Mouse (Mus musculus): ENCODE results near the gene Srp68. TPM values are rescaled to one million over a fixed set of nuclear protein-coding genes. Genes with fewer than 3 reads are reported as not detected.
"Not testable (repeated sequence)": the region's sequence is repeated elsewhere in the genome, so short reads cannot be mapped to it uniquely, and the experiment has no call there.

Srp68 gene
- total RNA-seq, 2 experiments from 2014 or later = 17.4 to 19.3 TPM

DNA sequence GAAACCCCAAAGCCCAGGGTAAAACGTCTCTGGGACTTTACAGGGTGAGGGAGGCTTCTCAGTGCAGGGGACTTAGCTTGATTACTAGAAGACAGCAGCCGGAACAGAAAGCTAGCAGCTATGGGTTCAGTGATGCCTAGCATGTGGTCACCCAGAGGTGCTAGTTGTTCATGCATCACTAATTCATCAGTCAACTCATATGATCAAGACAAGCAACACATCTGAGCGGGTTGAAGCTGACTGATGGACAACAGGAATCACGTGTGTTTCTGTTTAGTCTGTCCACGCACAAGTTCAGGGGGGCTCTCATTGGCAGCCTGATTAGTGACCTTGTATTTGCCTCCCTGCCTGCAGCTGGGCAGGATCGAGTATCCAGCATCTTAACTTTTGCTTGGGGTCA lies 10.0 kb upstream of the Srp68 start:
- no peak for ATAC-seq (ENCODE audit: poor library complexity, severe bottlenecking)

DNA sequence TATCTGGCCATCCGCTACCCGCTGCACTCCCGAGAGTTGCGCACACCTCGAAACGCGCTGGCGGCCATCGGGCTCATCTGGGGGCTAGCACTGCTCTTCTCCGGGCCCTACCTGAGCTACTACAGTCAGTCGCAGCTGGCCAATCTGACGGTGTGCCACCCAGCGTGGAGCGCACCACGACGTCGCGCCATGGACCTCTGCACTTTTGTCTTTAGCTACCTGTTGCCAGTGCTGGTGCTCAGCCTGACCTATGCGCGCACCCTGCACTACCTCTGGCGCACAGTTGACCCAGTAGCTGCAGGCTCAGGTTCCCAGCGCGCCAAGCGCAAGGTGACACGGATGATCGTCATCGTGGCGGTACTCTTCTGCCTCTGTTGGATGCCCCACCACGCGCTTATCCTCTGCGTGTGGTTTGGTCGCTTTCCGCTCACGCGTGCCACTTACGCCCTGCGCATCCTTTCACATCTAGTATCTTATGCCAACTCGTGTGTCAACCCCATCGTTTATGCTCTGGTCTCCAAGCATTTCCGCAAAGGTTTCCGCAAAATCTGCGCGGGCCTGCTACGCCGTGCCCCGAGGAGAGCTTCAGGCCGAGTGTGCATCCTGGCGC lies 9.0 kb upstream of the Srp68 start:
- no peak for ATAC-seq (ENCODE audit: poor library complexity, severe bottlenecking)

DNA sequence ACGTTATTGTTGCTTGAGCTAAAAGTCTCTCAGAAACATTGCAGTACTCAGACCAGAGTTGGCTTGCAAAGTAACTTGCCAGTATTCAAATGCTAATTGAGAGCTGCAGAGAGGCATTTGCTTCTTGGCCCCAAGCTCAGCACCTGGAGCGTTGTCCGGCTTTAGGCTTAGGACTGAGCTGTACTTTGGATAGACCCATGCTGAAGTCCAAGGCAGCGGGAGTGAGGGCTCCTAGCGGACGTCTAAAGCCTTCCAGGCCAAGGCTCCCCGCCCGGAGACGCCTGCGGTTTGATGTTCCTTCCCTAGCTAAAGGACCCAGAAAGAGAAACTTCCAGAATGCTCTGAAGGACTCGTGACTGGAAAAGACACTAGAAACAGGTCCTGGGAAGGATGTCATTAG lies 8.1 kb upstream of the Srp68 start:
- 0 out of 2 replicates have a peak, but pooled peaks have one; percentile 27 for ATAC-seq (ENCODE audit: poor library complexity, severe bottlenecking)

DNA sequence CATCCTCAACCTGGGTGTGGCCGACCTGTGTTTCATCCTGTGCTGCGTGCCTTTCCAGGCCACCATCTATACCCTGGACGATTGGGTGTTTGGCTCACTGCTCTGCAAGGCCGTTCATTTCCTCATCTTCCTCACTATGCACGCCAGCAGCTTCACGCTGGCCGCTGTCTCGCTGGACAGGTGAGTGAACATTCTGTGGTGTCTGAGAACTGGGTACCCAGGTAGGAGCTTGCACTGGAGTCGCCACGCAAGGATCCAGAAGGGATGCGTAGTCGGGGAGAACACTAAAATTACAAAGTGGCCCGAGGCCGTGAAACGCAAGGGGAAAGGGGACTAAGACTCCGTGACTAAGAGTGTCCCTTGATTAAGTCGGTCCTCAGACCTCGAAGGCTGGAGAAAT lies 7.7 kb upstream of the Srp68 start:
- ATAC-seq (ENCODE audit: poor library complexity, severe bottlenecking) = peak; percentile 24; the same call in 1 of the 2 replicates

DNA sequence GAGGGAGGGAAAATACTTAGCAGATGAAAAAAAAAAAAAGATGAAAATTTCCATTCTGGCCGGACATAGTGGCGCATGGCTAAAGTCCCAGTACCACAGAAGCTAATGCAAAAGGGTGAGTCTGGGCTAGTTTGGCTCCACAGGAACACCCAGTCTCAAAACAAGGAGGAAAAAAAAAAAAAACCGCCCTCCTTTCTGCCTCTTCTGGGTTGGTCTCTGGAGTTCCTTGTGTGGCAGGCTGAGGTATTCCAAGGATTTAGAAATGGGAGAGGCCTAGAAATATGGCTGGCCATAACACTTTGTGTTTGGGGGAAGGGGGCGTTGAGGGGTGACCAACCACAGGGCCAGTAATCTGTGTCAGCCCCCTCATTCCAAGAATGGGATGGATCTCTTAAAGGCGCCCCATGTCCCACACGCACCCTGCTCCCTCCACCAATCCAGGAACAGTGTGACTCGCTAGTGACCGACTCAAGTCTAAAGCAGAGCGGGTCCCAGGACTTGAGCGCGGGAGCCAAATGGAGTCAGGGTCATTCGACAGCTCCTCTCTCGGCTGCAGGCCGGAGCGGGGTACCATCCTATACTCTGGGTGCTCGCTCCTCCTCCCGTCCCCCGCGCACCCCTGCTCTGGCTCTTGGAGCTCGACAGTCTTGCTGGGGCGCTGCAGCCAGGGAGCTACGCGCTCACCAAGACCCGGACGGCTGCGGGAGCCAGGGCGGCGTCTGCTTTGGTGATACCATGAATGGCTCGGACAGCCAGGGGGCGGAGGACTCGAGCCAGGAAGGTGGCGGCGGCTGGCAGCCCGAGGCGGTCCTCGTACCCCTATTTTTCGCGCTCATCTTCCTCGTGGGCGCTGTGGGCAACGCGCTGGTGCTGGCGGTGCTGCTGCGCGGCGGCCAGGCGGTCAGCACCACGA lies 7.0 kb upstream of the Srp68 start, which contains the start of gene Galr2:
Gene Galr2, plus strand, starts transcription at position 189 of the 913 bp plus-strand sequence.
- ATAC-seq (ENCODE audit: poor library complexity, severe bottlenecking) = peak; percentile 21; the same call in 1 of the 2 replicates

DNA sequence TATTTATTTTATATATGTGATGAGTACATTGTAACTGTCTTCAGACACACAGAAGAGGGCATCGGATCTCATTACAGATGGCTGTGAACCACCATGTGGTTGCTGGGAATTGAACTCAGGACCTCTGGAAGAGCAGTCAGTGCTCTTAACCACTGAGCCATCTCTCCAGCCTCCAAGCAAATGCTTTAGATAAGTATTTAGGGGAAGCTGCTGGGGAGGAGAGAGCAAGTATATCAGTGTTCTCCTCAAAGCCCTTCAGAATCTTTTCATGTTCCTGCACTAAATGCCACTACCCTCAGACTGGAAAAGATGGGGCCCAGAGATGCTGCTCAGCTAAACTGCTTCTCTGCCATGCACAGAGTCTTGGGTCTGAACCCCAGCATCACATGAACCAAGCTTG lies 3.2 kb upstream of the Srp68 start:
- ATAC-seq (ENCODE audit: poor library complexity, severe bottlenecking) = not testable (repeated sequence)

DNA sequence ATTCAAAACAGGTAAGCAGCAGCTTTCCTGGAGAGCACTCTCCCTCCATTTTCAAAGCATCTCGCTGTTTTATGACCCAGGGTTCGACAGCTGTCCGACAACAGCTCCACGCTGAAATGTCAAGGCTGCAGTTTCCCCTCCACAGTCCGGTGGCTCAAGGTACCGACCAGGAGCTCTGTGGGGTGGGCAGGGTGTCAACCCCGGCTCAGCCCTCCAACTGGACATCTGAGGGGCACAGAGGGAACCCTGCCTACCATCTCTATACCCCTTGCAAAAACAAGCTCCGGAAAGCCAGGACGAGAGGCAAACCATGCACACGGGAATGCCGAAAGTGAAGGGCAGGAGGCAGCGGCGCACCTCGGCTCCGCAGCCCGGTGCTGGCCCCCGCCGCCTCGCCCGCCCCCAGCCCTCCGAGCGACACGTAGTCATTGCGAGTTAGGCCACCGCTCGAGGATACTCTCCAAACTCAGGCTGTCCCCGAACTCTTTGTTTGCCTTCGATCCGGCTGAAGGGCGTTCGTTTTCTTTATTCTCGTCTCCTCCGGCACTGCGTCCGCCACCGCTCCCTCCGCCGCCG lies 460 bp downstream of the Srp68 start:
- no peak for ATAC-seq (ENCODE audit: poor library complexity, severe bottlenecking)

DNA sequence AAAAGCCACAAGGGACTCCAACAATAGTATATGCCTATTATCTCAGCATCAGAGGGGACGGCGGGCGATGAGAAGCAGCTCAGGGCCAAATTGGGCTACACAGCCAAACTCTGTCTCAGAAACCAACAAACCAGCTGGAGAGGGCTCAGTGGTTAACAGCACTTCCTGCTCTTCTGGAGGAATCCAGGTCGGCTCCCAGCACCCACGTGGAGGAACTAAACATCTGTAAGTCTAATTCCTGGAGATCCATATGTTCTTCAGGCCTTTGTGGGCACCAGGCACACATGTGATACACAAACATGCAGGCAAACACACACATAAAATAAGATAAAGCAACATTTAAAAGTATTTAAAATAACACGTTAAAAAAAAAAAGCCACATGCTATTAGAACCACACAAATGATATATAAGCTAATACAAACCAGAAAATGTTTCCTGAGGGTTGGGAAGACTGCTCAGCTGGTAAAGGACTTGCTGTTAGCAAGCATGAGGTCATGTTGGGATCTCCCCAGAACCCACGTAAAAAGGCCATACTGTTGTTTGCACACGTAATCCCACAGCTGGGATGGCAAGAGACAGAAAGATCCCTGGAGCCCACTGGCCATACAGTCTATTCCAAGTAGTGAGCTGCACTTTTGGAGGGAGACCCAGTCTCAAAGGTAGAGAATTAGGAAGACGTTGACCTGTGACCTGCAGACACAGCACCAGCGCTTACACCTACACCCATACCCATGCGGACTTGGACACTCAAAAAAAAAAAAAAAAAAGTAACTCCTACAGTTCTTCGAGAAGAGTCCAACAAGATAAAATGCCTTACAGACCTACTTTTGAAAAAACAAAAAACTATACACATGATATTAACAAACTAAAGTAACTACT lies 1.2 kb downstream of the Srp68 start:
- no peak for ATAC-seq (ENCODE audit: poor library complexity, severe bottlenecking)

DNA sequence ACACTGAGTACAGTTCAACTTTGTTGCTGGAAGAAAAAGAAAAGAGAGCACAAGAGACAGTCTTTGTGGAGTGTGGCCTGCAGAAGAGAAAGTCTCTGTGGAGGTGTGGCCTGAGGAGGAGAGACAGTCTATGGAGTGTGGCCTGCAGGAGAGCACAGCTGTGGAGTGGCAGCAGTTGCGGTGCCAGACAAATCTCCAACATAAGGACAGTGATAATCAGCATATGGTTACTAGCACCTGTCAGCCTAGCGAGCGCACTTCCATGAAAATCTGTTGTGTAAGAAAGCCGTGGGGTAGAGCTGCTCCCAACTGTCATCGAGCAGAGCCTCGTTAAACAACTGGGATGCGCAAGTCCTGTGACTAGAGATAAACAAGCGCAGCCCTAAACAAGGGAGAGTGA lies 4.5 kb downstream of the Srp68 start:
- no peak for ATAC-seq (ENCODE audit: poor library complexity, severe bottlenecking)

DNA sequence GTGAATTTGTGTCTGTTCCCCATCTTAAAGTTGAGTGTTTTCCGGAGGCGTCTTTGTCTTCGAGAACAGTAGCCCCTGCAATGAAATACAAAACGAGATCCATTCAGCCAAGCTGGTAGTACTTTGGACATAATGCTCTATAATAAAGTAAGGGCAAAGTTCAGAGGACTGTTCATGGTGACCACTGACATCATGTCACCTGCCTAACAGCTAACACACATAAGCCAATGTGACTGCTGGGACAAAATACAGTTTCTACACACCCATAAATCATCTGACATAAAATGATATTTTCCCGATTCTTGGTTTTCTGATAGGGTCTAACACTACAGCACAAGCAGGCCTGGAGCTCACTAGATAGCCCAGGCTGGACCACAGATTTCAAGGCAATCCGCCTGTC lies 5.7 kb downstream of the Srp68 start:
- no peak for ATAC-seq (ENCODE audit: poor library complexity, severe bottlenecking)

DNA sequence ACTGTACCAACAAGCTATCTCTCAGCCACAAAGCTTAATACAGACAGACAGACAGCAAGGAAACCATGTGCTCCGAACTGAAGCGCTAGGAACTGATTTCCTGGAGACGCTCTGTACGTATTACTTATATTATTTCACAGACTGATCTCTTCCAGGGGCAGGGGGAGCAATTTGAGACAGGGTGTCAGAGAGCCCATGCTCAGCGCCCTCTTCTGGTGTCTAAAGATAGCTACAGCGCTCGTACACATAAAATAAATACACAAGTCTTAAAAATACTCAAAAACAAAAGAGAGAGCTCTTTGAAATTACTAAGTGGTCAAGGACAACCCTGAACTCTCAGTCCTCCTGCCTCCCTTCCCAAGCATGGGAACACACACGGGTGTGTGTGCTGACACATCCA lies 6.4 kb downstream of the Srp68 start:
- ATAC-seq (ENCODE audit: poor library complexity, severe bottlenecking) = no peak

DNA sequence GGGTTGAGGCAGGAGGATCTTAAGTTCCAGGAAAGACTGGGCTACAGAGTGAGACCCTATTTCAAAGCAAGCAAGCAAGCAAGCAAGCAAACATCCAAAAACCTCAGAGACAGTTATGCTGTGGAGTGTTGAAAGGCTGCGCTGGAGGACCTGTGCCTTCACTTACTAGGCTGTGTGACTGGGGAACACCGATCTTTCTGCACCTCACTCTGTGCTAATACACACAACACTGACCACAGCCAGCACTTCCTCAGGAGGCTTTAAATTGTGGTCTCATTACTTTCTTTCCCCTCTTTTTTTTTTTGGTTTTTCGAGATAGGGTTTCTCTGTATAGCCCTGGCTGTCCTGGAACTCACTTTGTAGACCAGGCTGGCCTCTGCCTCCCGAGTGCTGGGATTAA lies 8.2 kb downstream of the Srp68 start:
- ATAC-seq (ENCODE audit: poor library complexity, severe bottlenecking) = no peak

DNA sequence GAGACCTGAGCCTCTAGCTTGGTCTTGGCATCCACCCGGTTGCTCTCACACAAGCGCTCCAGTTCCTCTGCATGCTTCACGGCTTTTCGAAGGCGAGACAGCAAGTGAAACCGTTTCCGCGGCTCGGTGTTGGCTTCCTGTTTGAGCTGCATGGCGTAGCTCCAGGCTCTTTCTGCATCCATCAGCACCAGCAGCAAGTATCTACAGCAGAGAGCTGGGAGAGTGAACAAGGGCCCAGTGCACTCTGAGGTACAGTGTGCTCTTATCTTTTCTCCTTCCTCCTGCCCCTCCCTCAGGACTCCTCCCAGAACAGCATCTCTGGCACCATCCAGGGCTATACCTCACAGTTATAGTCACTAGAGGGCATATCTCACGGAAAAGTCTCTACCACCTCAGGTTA lies 8.7 kb downstream of the Srp68 start:
- peak; percentile 67 for ATAC-seq (ENCODE audit: poor library complexity, severe bottlenecking)

DNA sequence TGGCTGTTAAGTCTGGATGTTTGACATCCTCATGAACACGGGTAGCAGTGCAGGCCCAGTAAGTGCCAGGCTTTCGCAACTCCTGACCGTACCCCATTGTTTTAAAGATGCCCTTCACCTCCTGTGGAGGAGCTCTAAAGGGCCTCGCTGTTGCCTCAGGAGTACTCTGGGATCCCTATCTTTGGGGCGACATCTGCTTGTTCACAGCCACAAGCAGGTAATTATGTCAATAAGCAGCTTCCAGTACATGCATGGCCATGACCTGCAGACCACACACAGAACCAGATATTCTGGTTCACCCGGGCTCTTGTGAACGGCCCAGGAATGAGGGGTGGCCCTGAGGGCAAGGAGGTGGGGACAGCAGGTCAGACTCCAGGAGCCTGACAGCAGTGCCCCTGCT lies 13.8 kb downstream of the Srp68 start:
- no peak for ATAC-seq (ENCODE audit: poor library complexity, severe bottlenecking)

DNA sequence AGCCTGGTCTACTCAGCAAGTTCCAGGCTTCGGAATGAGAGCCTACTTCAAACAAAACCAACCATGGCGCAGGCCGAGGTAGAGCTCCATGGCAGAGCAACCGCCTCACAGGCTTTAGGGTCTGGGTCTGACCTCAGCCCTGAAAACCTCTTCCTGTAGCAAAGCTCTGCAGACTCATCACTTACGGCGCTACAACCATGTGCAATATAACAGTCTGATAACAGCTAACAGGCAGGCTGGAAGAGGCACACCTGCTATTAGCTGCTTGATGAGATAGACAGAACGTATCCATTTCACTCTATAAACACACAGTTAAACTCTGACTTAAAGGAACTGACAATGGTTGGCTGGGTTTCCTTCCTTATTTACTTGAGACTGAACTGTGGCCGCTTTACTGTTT lies 14.6 kb downstream of the Srp68 start:
- ATAC-seq (ENCODE audit: poor library complexity, severe bottlenecking) = no peak

DNA sequence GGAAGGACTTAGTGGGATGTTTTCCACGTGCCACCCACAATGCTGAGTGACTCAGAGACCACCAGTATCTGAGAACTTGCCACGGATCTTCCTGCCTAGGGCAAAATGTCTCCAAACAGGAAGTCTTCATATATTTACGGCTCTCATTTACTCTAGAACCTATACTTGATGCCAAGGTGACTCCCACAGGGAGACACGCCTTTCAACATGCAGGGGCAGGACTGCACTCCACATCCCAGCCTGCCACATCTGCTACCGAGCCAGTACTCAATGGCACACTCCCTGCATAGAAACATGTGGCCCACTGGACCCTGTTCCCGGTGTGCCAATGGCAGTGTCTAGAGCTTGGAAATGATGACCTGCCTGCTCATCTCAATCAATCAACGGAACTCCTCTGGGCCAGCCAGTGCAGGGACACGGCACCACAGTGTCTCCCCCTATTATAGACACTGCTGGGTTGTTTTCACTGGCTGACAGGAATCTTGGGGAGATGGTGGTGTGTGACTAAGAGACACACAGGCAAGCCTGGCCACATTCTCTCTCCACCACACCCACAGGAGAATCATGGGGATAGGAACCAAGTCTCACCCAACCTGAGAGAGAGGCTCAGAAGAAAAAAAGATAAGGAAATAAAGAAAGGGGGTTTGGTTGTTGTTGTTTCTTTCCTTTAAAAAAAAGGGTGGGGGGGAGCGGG lies 17.9 kb downstream of the Srp68 start:
- no peak for ATAC-seq (ENCODE audit: poor library complexity, severe bottlenecking)

DNA sequence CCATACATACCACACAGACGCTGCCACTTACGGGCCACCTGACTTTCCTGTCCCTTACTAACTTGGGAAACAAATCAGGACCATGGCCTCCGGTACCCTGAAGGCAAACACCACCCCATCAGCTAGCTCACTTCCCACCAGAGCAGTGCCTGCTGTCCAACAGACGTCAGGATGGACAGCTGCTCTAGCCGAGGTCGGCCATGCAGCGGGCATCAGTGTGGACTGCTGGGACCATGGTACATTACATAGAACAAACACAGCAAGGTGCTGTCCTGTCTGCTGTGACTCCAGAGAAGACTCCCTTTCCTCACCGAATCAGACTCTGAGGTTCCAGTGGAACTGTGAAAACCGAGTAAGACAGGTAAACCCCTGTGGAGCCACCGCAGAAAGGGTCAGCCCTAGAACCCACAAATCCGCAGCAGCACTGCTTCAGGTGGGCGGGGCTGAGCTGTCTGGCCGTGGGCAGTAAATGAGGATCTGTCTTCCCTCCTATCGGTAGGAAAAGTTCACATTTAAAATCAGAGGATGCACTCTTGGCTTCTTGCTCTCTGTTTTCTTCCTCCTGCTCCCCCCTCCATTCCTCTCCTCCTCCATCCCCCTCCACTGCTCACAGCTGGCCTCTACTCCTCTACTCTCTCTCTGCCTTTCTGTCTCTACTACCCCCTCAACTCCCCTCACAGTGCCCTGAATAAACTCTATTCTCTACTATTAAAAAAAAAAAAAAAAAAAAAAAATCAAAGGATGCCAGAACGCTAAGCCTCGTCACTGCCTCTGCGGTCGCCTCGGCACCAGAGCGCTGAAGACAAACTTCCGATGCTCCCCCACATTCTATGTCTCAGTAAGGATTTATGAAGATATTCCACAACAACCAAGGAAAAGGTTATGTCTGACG lies 18.7 kb downstream of the Srp68 start:
- ATAC-seq (ENCODE audit: poor library complexity, severe bottlenecking) = no peak

DNA sequence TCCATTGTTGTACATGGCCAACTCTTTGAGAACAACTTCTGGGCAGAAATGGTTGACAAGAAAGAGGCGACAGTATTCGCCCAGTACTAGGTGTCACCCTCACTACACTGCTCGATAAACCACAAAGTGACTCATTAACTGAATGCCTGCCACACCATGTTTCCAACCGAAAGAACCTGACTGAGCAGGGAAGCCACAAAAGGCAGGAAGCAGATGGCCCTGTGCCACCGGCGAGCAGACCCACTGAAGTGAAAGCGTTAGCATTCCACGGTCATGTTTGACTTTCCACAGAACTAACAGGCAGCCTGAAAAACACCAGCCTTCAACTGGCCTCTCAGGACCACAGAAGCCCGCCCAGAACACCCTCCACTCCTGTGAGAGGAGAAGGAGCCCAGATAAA lies 19.4 kb downstream of the Srp68 start:
- peak; percentile 69 for ATAC-seq (ENCODE audit: poor library complexity, severe bottlenecking)

DNA sequence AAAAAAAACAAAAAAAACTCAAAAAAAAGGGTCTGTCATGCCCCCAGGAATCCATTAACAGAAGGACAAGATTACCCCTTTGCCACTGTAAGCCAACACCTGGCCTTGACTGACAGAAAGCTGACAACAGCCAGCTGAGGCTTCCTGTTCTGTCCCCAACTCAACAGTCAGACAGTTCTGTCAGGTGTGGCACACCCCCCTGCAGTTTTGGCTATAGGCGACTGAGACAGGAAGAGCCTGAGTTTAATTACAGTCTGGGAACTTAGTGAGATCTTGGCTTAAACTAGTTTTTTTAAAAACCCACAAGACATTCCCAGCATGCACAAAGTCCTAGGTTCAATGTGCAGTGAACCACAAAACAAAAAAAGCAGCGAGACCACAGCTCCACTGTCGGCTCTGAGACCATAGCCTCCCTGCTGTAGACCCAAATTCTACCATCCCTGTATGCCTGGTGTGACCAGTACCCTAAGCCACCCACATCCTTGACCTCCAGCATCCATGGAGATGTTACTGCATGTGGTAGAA lies 20.9 kb downstream of the Srp68 start:
- ATAC-seq (ENCODE audit: poor library complexity, severe bottlenecking) = no peak
